Mouse (Mus musculus) hindbrain, embryonic 15.5 days (tissue): ENCODE measurements around the gene Tab3. TPM values are rescaled to one million over a fixed set of nuclear protein-coding genes. Genes with fewer than 3 reads are reported as not detected.

Experiments used
- ATAC-seq: fragments of 200-750 bp; cut with Nextera tagmentation; 2 replicates; pipeline ENCODE4 v1.8.0; 2017; ENCODE audit warnings: low read depth, moderate number of reproducible peaks, moderate TSS enrichment; ENCODE audit not compliant: low FRiP score
- H3K27ac ChIP-seq: fragments of 300-500 bp; sonication (generic); replicated peaks from 2 replicates; pipeline ENCODE4 v1.5.1; 2015; ENCODE audit warnings: mild to moderate bottlenecking, inconsistent platforms
- H3K27me3 ChIP-seq: fragments of 300-500 bp; sonication (generic); 2 replicates; pipeline ENCODE4 v1.6.1; 2015; ENCODE audit warnings: control low read depth, inconsistent platforms
- H3K36me3 ChIP-seq: fragments of 300-500 bp; sonication (generic); 2 replicates; pipeline ENCODE4 v1.6.1; 2015; ENCODE audit warnings: control low read depth, inconsistent platforms
- H3K4me1 ChIP-seq: fragments of 300-500 bp; sonication (generic); replicated peaks from 2 replicates; pipeline ENCODE4 v1.6.1; 2015; ENCODE audit warnings: control low read depth, inconsistent platforms
- H3K4me2 ChIP-seq: fragments of 300-500 bp; sonication (generic); 2 replicates; pipeline ENCODE4 v1.6.1; 2015; ENCODE audit warnings: moderate library complexity, mild to moderate bottlenecking, inconsistent platforms
- H3K4me3 ChIP-seq: fragments of 300-500 bp; sonication (generic); 2 replicates; pipeline ENCODE4 v1.5.1; 2015; ENCODE audit warnings: mild to moderate bottlenecking, inconsistent platforms
- H3K9ac ChIP-seq: fragments of 300-500 bp; sonication (generic); 2 replicates; pipeline ENCODE4 v1.6.1; 2015; ENCODE audit warnings: inconsistent platforms
- H3K9me3 ChIP-seq: fragments of 300-500 bp; sonication (generic); 2 replicates; pipeline ENCODE4 v1.6.1; 2016; ENCODE audit warnings: control low read depth, inconsistent platforms
- WGBS: fragments of 180-500 bp; shearing (Covaris S2); methylation state at CpG from one replicate; pipeline ENCODE4 v1.1.7; 2015; 5-methylcytosine and 5-hydroxymethylcytosine counted together
- microRNA-seq: library from miRNA; unstranded; fragments of <30 nt; microRNA quantifications from one replicate; pipeline ENCODE4, GENCODE M21; 2016
- polyA plus RNA-seq: library from polyadenylated mRNA; unstranded; fragments of >200 nt; fragmentation: Nextera tagmentation; extraction: Ambion mirVana; gene quantifications from 2 replicates; pipeline ENCODE4 v1.2.1, GENCODE M21; 2015

Tab3 gene
- polyA plus RNA-seq, 1 experiment from 2014 or later = 6.7 TPM

- no peaks in the 10 kb centered on the region for H3K4me1 ChIP-seq
- H3K27me3 ChIP-seq = no peaks in the 10 kb centered on the region
- WGBS = 20% methylated on average over 7 of the region's 7 CpGs
- ATAC-seq = no peak
- no peaks in the 10 kb centered on the region for H3K9me3 ChIP-seq
- no peak overlapping the region for H3K4me3 ChIP-seq
- H3K27ac ChIP-seq = no peak overlapping the region
- H3K4me2 ChIP-seq = no peak overlapping the region
- H3K36me3 ChIP-seq = no peaks in the 10 kb centered on the region
- H3K9ac ChIP-seq = no peak overlapping the region
Observed at GRCm38 (mm10) chrX:85676808-85677207, 103.0 kb downstream of the Tab3 start.

- no peak overlapping the region for H3K4me2 ChIP-seq
- no peak overlapping the region for H3K9ac ChIP-seq
- no peak for ATAC-seq
- no peaks in the 10 kb centered on the region for H3K27me3 ChIP-seq
- no peak overlapping the region for H3K4me3 ChIP-seq
- H3K27ac ChIP-seq = no peak overlapping the region
- H3K36me3 ChIP-seq = no peaks in the 10 kb centered on the region
- WGBS = 68% methylated on average over 1 of the region's 1 CpGs
- no peaks in the 10 kb centered on the region for H3K9me3 ChIP-seq
- H3K4me1 ChIP-seq = no peaks in the 10 kb centered on the region
Observed at GRCm38 (mm10) chrX:85682125-85682524, 108.3 kb downstream of the Tab3 start.

- Histone ChIP-seq H3K4me3 (no peak overlapping the region), H3K9me3 (no peaks in the 10 kb centered on the region), H3K4me2 (no peak overlapping the region), H3K4me1 (no peaks in the 10 kb centered on the region), H3K27me3 (no peaks in the 10 kb centered on the region), H3K36me3 (no peaks in the 10 kb centered on the region), H3K9ac (no peak overlapping the region), H3K27ac (no peak overlapping the region)
- 64% methylated on average over 2 of the region's 2 CpGs for WGBS
- no peak for ATAC-seq
Observed at GRCm38 (mm10) chrX:85683723-85684122, 109.9 kb downstream of the Tab3 start.

Small RNA genes within 50 kb of the gene (microRNA-seq; reads per million reads assigned to microRNA genes)
- gene Gm44378 = not detected

Other genes starting within 250 kb of the Tab3 start
- gene Gk, start 202.8 kb downstream of the Tab3 start, polyA plus RNA-seq = 10.6 and 11.1 TPM in 2 replicates